Mouse (Mus musculus): ENCODE data around the gene Rnf216.

DNA sequence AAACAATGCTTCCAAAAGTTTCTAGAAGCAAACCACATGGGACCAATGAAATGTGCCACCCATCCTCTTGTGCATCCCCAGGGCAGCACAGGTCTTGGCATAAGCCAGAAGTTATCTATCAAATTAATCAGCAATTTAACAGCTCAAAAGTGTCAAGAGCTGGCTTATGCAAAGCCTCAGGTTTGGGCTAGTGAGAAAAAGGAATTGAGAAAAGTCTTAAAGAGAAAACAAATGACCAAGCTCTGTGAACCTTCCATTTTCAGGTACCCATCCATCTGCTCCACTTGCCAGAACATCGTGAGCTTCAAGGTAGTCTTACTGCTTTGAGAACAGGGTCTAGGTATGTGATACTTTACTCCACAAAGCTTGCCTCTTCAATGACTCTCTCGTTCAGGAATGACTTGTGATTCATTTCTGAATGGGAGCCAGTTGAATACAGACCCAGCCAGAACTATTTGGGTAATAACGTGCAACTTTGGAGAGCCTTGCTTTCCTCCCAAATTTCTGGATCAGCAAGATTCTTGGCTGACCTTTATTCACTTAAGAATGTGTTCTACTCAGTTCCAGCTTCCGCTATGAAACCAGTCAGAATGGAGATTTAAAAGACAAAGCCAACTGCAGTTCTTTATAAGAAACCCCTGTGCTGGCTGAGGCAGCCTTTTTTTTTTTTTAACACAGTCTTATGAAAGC lies 56.5 kb downstream of the Rnf216 start:
- TF ChIP-seq POLR2A (IDR thresholded peaks at IDR 0.05; ENCODE audit: control insufficient read depth, extremely low read depth, insufficient read depth, low read length, poor library complexity) (no peak), CTCF (IDR thresholded peaks at IDR 0.05; ENCODE audit: borderline replicate concordance, control insufficient read depth, extremely low read depth, insufficient read depth, low read length, poor library complexity) (no peak)
